Mouse (Mus musculus) lung, embryonic 15.5 days (tissue): ENCODE results near the gene Crb3. TPM values are rescaled to one million over a fixed set of nuclear protein-coding genes. Genes with fewer than 3 reads are reported as not detected.
"Not testable (repeated sequence)": the region's sequence is repeated elsewhere in the genome, so short reads cannot be mapped to it uniquely, and the experiment has no call there.

Experiments used
- ATAC-seq: fragments of 200-750 bp; cut with Nextera tagmentation; 2 replicates; pipeline ENCODE4 v1.8.0; 2017; ENCODE audit warnings: moderate number of reproducible peaks, borderline replicate concordance; ENCODE audit not compliant: low FRiP score, low TSS enrichment; ENCODE audit errors: extremely low read depth
- H3K27ac ChIP-seq: fragments of 300-500 bp; sonication (generic); 2 replicates; pipeline ENCODE4 v1.5.1; 2015; ENCODE audit warnings: moderate library complexity, mild to moderate bottlenecking, inconsistent platforms
- H3K27me3 ChIP-seq: fragments of 300-500 bp; sonication (generic); 2 replicates; pipeline ENCODE4 v1.6.1; 2015; ENCODE audit warnings: inconsistent platforms
- H3K36me3 ChIP-seq: fragments of 300-500 bp; sonication (generic); 2 replicates; pipeline ENCODE4 v1.6.1; 2015; ENCODE audit warnings: inconsistent platforms
- H3K4me1 ChIP-seq: fragments of 300-500 bp; sonication (generic); 2 replicates; pipeline ENCODE4 v1.6.1; 2015; ENCODE audit warnings: inconsistent platforms
- H3K4me2 ChIP-seq: fragments of 300-500 bp; sonication (generic); 2 replicates; pipeline ENCODE4 v1.6.1; 2015; ENCODE audit warnings: inconsistent platforms, mild to moderate bottlenecking, moderate library complexity
- H3K4me3 ChIP-seq: fragments of 300-500 bp; sonication (generic); 2 replicates; pipeline ENCODE4 v1.5.1; 2015; ENCODE audit warnings: mild to moderate bottlenecking, inconsistent platforms
- H3K9ac ChIP-seq: fragments of 300-500 bp; sonication (generic); 2 replicates; pipeline ENCODE4 v1.6.1; 2015; ENCODE audit warnings: inconsistent platforms
- H3K9me3 ChIP-seq: fragments of 300-500 bp; sonication (generic); 2 replicates; pipeline ENCODE4 v1.6.1; 2016; ENCODE audit warnings: inconsistent platforms
- WGBS: fragments of 180-500 bp; shearing (Covaris S2); methylation state at CpG from one replicate; pipeline ENCODE4 v1.1.7; 2015; 5-methylcytosine and 5-hydroxymethylcytosine counted together
- polyA plus RNA-seq: library from polyadenylated mRNA; unstranded; fragments of >200 nt; fragmentation: Nextera tagmentation; extraction: Ambion mirVana; gene quantifications from 2 replicates; pipeline ENCODE4 v1.2.1, GENCODE M21; 2015

The Crb3 gene
- polyA plus RNA-seq, 1 experiment from 2014 or later, result 57.0 TPM

GRCm38 (mm10) chr17:57032854-57033253 lies 26.1 kb upstream of the Crb3 start:
- 83% methylated on average over 4 of the region's 4 CpGs for WGBS
- Histone ChIP-seq H3K9ac (no peak overlapping the region; the same call in 1 of the 2 replicates), H3K4me3 (peak overlapping the region; percentile 40; the same call in 1 of the 2 replicates), H3K9me3 (no peaks in the 10 kb centered on the region), H3K4me2 (peak overlapping the region; percentile 67; the same call in 1 of the 2 replicates), H3K27me3 (no peaks in the 10 kb centered on the region), H3K36me3 (peaks cover 11% of the 10 kb centered on the region), H3K4me1 (peaks cover 17% of the 10 kb centered on the region), H3K27ac (no peak overlapping the region)
- ATAC-seq, result no peak

DNA sequence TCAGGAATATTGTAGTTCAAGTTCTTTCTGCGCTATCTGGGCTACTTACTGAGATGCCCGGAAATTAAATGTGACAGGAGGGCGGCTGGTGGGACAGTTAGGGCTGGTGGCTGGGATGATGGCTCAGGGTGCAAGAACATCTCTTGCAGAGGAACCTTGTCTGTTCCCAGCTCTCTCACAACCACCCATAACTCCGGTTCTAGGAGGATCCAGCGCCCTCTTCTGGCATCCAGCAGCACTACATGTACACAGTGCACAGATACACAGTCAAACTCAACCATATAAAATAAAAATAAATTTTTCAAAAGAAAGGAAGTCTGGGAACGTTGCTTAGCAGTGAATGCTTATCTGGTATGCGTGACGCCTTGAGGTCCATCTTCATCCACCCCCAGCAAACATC lies 19.9 kb upstream of the Crb3 start:
- no peak for ATAC-seq

GRCm38 (mm10) chr17:57041554-57041953 lies 17.4 kb upstream of the Crb3 start, which contains the start of gene Slc25a41:
Slc25a41 (minus strand) TSS chr17:57041654.
- WGBS, result 71% methylated on average over 8 of the region's 8 CpGs
- no peak within 1 kb of the TSS for H3K27ac ChIP-seq

More for the DNA sequence above, 19.9 kb upstream of the Crb3 start:
- Histone ChIP-seq H3K36me3 (no peaks in the 10 kb centered on the region), H3K27me3 (peaks cover 8% of the 10 kb centered on the region; the same call in 1 of the 2 replicates), H3K4me2 (no peak overlapping the region), H3K4me3 (no peak overlapping the region), H3K4me1 (no peaks in the 10 kb centered on the region), H3K27ac (no peak overlapping the region), H3K9me3 (no peaks in the 10 kb centered on the region), H3K9ac (no peak overlapping the region)
- 36% methylated on average over 8 of the region's 8 CpGs for WGBS

DNA sequence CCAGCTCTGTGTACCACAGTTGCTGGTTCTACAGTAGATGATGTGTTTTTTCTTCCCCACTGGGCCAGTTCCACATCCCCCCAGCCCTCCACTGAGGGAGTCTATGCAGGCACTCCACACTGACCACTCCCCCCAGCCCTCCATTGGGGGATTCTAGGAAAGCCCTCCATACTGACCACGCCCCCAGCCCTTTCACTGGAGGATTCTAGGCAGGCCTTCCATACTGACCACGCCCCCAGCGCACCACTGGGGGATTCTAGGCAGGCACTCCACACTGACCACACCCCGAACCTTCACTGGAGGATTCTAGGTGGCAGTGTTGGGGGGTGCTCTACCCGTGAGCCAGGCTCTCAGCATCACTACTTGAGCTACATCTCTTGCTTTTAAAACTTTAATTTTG lies 11.5 kb upstream of the Crb3 start:
- WGBS, result 36% methylated on average over 5 of the region's 5 CpGs
- H3K27ac ChIP-seq, result no peak overlapping the region
- H3K9me3 ChIP-seq, result no peaks in the 10 kb centered on the region
- no peak overlapping the region for H3K4me2 ChIP-seq
- peaks cover 3% of the 10 kb centered on the region; the same call in 1 of the 2 replicates for H3K36me3 ChIP-seq
- no peak; the same call in 1 of the 2 replicates for ATAC-seq
- no peak overlapping the region for H3K4me3 ChIP-seq
- no peaks in the 10 kb centered on the region for H3K27me3 ChIP-seq
- no peaks in the 10 kb centered on the region for H3K4me1 ChIP-seq
- no peak overlapping the region for H3K9ac ChIP-seq

More at GRCm38 (mm10) chr17:57041554-57041953, 17.4 kb upstream of the Crb3 start, which contains the start of gene Slc25a41:
- no peaks in the 10 kb centered on the region for H3K4me1 ChIP-seq
- H3K4me3 ChIP-seq, result no peak within 1 kb of the TSS
- ATAC-seq, result no peak
- H3K9ac ChIP-seq, result no peak within 1 kb of the TSS
- H3K36me3 ChIP-seq, result no peaks in the 10 kb centered on the region
- H3K9me3 ChIP-seq, result no peaks in the 10 kb centered on the region
- H3K4me2 ChIP-seq, result no peak within 1 kb of the TSS
- peaks cover 8% of the 10 kb centered on the region; the same call in 1 of the 2 replicates for H3K27me3 ChIP-seq

DNA sequence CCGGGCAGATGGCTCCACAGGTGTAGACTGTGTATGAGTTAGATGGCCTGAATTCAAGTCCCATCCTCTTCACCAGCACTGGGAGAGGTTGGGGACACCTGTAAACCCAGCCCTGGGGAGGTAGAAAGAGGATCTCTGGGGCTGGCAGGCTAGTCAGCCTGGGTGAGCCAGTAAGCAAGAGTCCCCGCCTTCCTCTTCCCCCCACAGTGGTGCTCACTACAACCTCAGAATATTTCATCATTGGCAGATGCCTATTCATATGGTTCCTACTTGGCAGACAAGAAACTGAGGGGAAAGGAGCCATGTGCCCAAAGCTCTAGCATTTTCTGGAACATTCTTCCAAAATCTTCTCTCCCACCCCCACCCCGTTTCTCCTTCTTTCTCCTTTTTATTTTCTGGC lies 10.1 kb upstream of the Crb3 start:
- H3K36me3 ChIP-seq, result peaks cover 8% of the 10 kb centered on the region; the same call in 1 of the 2 replicates
- H3K9ac ChIP-seq, result no peak overlapping the region
- no peak overlapping the region for H3K27ac ChIP-seq
- no peak overlapping the region for H3K4me2 ChIP-seq
- WGBS, result 92% methylated on average over 3 of the region's 3 CpGs
- no peaks in the 10 kb centered on the region for H3K4me1 ChIP-seq
- H3K4me3 ChIP-seq, result no peak overlapping the region
- H3K27me3 ChIP-seq, result no peaks in the 10 kb centered on the region
- no peak for ATAC-seq
- no peaks in the 10 kb centered on the region for H3K9me3 ChIP-seq

DNA sequence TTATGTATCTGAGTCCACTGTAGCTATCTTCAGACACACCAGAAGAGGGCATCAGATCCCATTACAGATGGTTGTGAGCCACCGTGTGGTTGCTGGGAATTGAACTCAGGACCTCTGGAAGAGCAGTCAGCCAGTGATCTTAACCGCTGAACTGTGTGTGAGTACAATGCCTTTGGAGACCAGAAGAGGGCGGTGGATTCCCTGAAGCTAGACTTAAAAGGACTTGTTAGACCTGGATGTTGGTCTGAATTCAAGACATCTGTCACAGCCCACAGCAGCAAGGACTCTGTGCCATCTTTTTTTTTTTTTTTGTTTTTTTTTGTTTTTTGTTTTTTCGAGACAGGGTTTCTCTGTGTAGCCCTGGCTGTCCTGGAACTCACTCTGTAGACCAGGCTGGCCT lies 7.2 kb upstream of the Crb3 start:
- WGBS, result 83% methylated on average over 4 of the region's 4 CpGs
- not testable (repeated sequence) for H3K4me2 ChIP-seq, ATAC-seq, H3K36me3 ChIP-seq, H3K9me3 ChIP-seq, H3K4me1 ChIP-seq, H3K9ac ChIP-seq, H3K4me3 ChIP-seq, H3K27ac ChIP-seq, H3K27me3 ChIP-seq

GRCm38 (mm10) chr17:57056246-57056645 lies 2.7 kb upstream of the Crb3 start:
- no peak for ATAC-seq
- Histone ChIP-seq H3K9ac (no peak overlapping the region), H3K4me1 (peaks cover 15% of the 10 kb centered on the region), H3K27ac (no peak overlapping the region), H3K27me3 (peaks cover 5% of the 10 kb centered on the region), H3K4me3 (no peak overlapping the region), H3K36me3 (peaks cover 10% of the 10 kb centered on the region; the same call in 1 of the 2 replicates), H3K4me2 (no peak overlapping the region), H3K9me3 (no peaks in the 10 kb centered on the region)
- WGBS, result 74% methylated on average over 3 of the region's 3 CpGs

GRCm38 (mm10) chr17:57059486-57059977 lies 627 bp downstream of the Crb3 start, which contains the start of gene Slc25a23:
Slc25a23 (minus strand) TSS chr17:57059863.
- Histone ChIP-seq H3K36me3 (0 out of 2 replicates have a peak, but pooled peaks cover 2% of the 10 kb centered on the region), H3K27me3 (peaks cover 30% of the 10 kb centered on the region), H3K4me1 (peaks cover 16% of the 10 kb centered on the region), H3K9ac (peak within 1 kb of the TSS; percentile 66), H3K9me3 (no peaks in the 10 kb centered on the region), H3K27ac (peak within 1 kb of the TSS; percentile 83), H3K4me3 (peak within 1 kb of the TSS; percentile 85), H3K4me2 (peak within 1 kb of the TSS; percentile 98)
- WGBS, result 2% methylated on average over 35 of the region's 45 CpGs
- peak; percentile 51; the same call in 1 of the 2 replicates for ATAC-seq

DNA sequence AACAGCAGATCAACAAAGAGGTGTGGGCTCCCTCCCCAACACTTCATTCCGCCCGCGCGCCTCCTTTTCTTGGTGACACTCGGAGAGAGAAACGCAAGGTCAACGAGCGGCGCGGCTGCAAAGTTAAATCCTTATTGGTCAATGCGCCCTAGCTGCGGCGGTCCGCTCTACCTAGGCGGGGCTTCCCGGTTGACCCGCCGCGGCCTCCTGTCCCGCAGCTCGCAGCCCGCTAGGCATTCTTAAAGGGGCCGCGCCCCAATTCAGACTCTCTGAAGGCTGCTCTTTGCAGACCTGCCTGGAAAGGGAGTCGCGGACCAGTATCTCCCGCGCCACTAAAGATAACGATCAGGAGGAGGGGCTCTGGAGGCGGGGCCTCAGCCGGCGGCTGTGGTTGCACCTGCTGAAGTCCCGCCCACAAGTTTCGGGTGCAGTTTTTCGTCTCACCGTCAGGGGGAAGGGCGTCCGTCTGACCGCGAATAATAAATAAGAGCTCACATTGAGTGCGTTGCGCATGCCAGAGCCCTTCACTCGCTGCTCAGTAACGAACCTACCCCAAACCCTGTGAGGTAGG lies 1.4 kb downstream of the Crb3 start:
- peak overlapping the region; percentile 85 for H3K4me3 ChIP-seq
- H3K9ac ChIP-seq, result peak overlapping the region; percentile 24; the same call in 1 of the 2 replicates
- WGBS, result 0% methylated on average over 44 of the region's 44 CpGs

GRCm38 (mm10) chr17:57061069-57061468 lies 2.2 kb downstream of the Crb3 start:
- Histone ChIP-seq H3K4me3 (peak overlapping the region; percentile 85; the same call in 1 of the 2 replicates), H3K36me3 (0 out of 2 replicates have a peak, but pooled peaks cover 2% of the 10 kb centered on the region), H3K27ac (peak overlapping the region; percentile 83; the same call in 1 of the 2 replicates), H3K27me3 (peaks cover 30% of the 10 kb centered on the region), H3K9ac (no peak overlapping the region), H3K4me2 (peak overlapping the region; percentile 98), H3K9me3 (no peaks in the 10 kb centered on the region), H3K4me1 (peaks cover 16% of the 10 kb centered on the region)
- no peak for ATAC-seq
- WGBS, result 33% methylated on average over 10 of the region's 10 CpGs

More for the DNA sequence above, 1.4 kb downstream of the Crb3 start:
- peak overlapping the region; percentile 98 for H3K4me2 ChIP-seq
- H3K36me3 ChIP-seq, result 0 out of 2 replicates have a peak, but pooled peaks cover 2% of the 10 kb centered on the region
- H3K27me3 ChIP-seq, result peaks cover 30% of the 10 kb centered on the region
- peaks cover 16% of the 10 kb centered on the region for H3K4me1 ChIP-seq
- H3K9me3 ChIP-seq, result no peaks in the 10 kb centered on the region
- peak; percentile 81 for ATAC-seq
- peak overlapping the region; percentile 83 for H3K27ac ChIP-seq

- Histone ChIP-seq H3K27me3 (peaks cover 30% of the 10 kb centered on the region), H3K4me2 (peak overlapping the region; percentile 43), H3K27ac (peak overlapping the region; percentile 92), H3K4me1 (peaks cover 16% of the 10 kb centered on the region), H3K9me3 (no peaks in the 10 kb centered on the region), H3K36me3 (0 out of 2 replicates have a peak, but pooled peaks cover 2% of the 10 kb centered on the region), H3K4me3 (peak overlapping the region; percentile 51), H3K9ac (peak overlapping the region; percentile 41)
- 1% methylated on average over 39 of the region's 39 CpGs for WGBS
- peak; percentile 48 for ATAC-seq
These were observed 3.2 kb downstream of the Crb3 start for GRCm38 (mm10) chr17:57062011-57062521.

DNA sequence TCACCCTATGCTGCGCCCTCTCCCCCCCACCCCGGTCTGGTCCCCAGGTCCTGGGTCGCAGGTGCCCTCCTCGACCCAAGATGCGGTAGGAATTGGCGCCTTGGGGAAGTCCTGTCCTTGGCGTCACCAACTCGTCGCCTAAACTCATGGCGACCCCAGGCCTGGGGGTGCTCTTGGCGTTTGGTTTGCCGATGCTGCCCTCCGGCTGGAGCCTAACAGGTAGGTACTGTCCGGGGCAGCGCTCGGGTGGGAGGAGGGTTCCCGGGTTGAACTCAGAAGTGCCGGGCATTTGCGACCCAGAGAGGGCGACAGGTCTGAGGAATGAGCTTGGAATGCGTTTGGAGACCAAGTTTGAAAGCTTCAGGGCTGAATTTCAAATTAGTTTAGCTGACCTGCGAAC lies 3.6 kb downstream of the Crb3 start:
- Histone ChIP-seq H3K4me2 (peak overlapping the region; percentile 43), H3K36me3 (no peaks in the 10 kb centered on the region), H3K27ac (peak overlapping the region; percentile 92), H3K27me3 (peaks cover 30% of the 10 kb centered on the region), H3K9ac (peak overlapping the region; percentile 41), H3K4me1 (peaks cover 16% of the 10 kb centered on the region), H3K4me3 (peak overlapping the region; percentile 51), H3K9me3 (no peaks in the 10 kb centered on the region)
- WGBS, result under 1% methylated on average over 22 of the region's 22 CpGs
- ATAC-seq, result no peak; the same call in 1 of the 2 replicates
